7 mouse cellular contexts compared by ENCODE assay signal in genomic region chr13:63562972-63563780, GRCm38 (mm10). TPM values are rescaled to one million over a fixed set of nuclear protein-coding genes. Genes with fewer than 3 reads are reported as not detected.
DNase-seq lines count a peak whose midpoint lies in the region; ATAC-seq lines count a peak whose summit lies in the region.

No protein-coding gene starts in this region.

- peak overlapping the region; percentile 100 for H3K27ac ChIP-seq in limb, embryonic 12.5 days
- H3K27ac ChIP-seq in midbrain, embryonic 13.5 days, result peak overlapping the region; percentile 99

- peak overlapping the region; percentile 98 for H3K4me3 ChIP-seq in limb, embryonic 12.5 days (replicated peaks)
- peak overlapping the region; percentile 94 for H3K4me3 ChIP-seq in midbrain, embryonic 13.5 days (replicated peaks)

- H3K4me2 ChIP-seq in limb, embryonic 12.5 days, result peak overlapping the region; percentile 97
- H3K4me2 ChIP-seq in midbrain, embryonic 13.5 days (replicated peaks), result peak overlapping the region; percentile 97

- WGBS in limb, embryonic 12.5 days, result under 1% methylated on average over 51 of the region's 51 CpGs
- WGBS in midbrain, embryonic 13.5 days, result under 1% methylated on average over 51 of the region's 51 CpGs

- ATAC-seq in inflammation-experienced regulatory T-cells, adult 6 months, result peak; percentile 14
- peak; percentile 52 for ATAC-seq in limb, embryonic 12.5 days (ENCODE audit: insufficient number of reproducible peaks, insufficient read depth, low FRiP score, low TSS enrichment, low read depth)
- peak; percentile 71 for ATAC-seq in midbrain, embryonic 13.5 days

- H3K4me1 ChIP-seq in limb, embryonic 12.5 days (replicated peaks), result peaks cover 45% of the 10 kb centered on the region
- H3K4me1 ChIP-seq in midbrain, embryonic 13.5 days (replicated peaks), result peaks cover 56% of the 10 kb centered on the region

- DNase-seq in T-cell, adult 2 months (ENCODE audit: low spot score), result peak; percentile 58
- DNase-seq in cerebellum, postnatal 36 days, result peak; percentile 66 to 69
- peak; percentile 71 for DNase-seq in gastrocnemius, postnatal 14 days
- peak; percentile 68 to 77 for DNase-seq in spleen, adult 18-20 months

- H3K9ac ChIP-seq in limb, embryonic 12.5 days (replicated peaks), result peak overlapping the region; percentile 100
- H3K9ac ChIP-seq in midbrain, embryonic 13.5 days (replicated peaks), result peak overlapping the region; percentile 98

- H3K9me3 ChIP-seq in limb, embryonic 12.5 days, result no peaks in the 10 kb centered on the region
- no peaks in the 10 kb centered on the region for H3K9me3 ChIP-seq in midbrain, embryonic 13.5 days

- intact Hi-C loops in gastrocnemius, postnatal 14 days (cut with DNase I; ENCODE audit: low total_unique reads), result no loop called here

- no peaks in the 10 kb centered on the region for H3K27me3 ChIP-seq in limb, embryonic 12.5 days
- no peaks in the 10 kb centered on the region for H3K27me3 ChIP-seq in midbrain, embryonic 13.5 days

- H3K36me3 ChIP-seq in limb, embryonic 12.5 days, result peaks cover 17% of the 10 kb centered on the region; the same call in 1 of the 2 replicates
- peaks cover 3% of the 10 kb centered on the region; the same call in 1 of the 2 replicates for H3K36me3 ChIP-seq in midbrain, embryonic 13.5 days

RNA-seq across cellular contexts. Expression of gene Ptch1, which starts 10.2 kb away (rescaled TPM):
- total RNA-seq in gastrocnemius, postnatal 14 days (2021), result 10 to 100 TPM; 10.3 to 15.2 TPM
- 10 to 100 TPM in 2 of 3 experiments, 1 to 10 TPM in 1; 9.5 to 13.2 (median 12.1) TPM for polyA plus RNA-seq in inflammation-experienced regulatory T-cells, adult 6 months (2017; shearing (Covaris generic))
- polyA plus RNA-seq in limb, embryonic 12.5 days (2016; fragmentation: Nextera tagmentation; extraction: Ambion mirVana), result 21.6 and 23.0 TPM in 2 replicates
- 16.0 and 17.8 TPM in 2 replicates for polyA plus RNA-seq in midbrain, embryonic 13.5 days (2015; fragmentation: Nextera tagmentation; extraction: Ambion mirVana)

Comparison
In these comparisons a context has a peak if more than half of its experiments do, and no peak if none do; other contexts are left out.
1. Peak in every context shown above with its lines: DNase-seq, ATAC-seq, H3K4me3 ChIP-seq and H3K27ac ChIP-seq.
2. ATAC-seq: peak in every context shown above with its lines; median percentile 71 in midbrain, embryonic 13.5 days; 52 in limb, embryonic 12.5 days; 14 in inflammation-experienced regulatory T-cells, adult 6 months.